Mouse (Mus musculus) embryonic facial prominence, embryonic 14.5 days (tissue): ENCODE data around the gene Olfr718-ps1. TPM values are rescaled to one million over a fixed set of nuclear protein-coding genes. Genes with fewer than 3 reads are reported as not detected.

Experiments used
- ATAC-seq: fragments of 200-750 bp; cut with Nextera tagmentation; 2 replicates; pipeline ENCODE4 v1.8.0; 2017; ENCODE audit warnings: low read depth, moderate number of reproducible peaks, moderate TSS enrichment
- DNase-seq: peaks from one replicate; pipeline ENCODE4 v3.0.0-alpha.2; 2015; ENCODE audit warnings: low spot score
- H3K27ac ChIP-seq: fragments of 300-500 bp; sonication (generic); replicated peaks from 2 replicates; pipeline ENCODE4 v1.5.1; 2014; ENCODE audit warnings: low read depth, mild to moderate bottlenecking, low read length, moderate library complexity
- H3K27me3 ChIP-seq: fragments of 300-500 bp; sonication (generic); replicated peaks from 2 replicates; pipeline ENCODE4 v1.6.1; 2014; ENCODE audit warnings: low read length; ENCODE audit not compliant: control insufficient read depth, insufficient read depth
- H3K36me3 ChIP-seq: fragments of 300-500 bp; sonication (generic); 2 replicates; pipeline ENCODE4 v1.6.1; 2014; ENCODE audit warnings: low read length, mixed read lengths; ENCODE audit not compliant: control insufficient read depth, insufficient read depth
- H3K4me1 ChIP-seq: fragments of 300-500 bp; sonication (generic); 2 replicates; pipeline ENCODE4 v1.6.1; 2014; ENCODE audit warnings: antibody characterized with exemption, low read length; ENCODE audit not compliant: control insufficient read depth, insufficient read depth
- H3K4me2 ChIP-seq: fragments of 300-500 bp; sonication (generic); 2 replicates; pipeline ENCODE4 v1.6.1; 2014; ENCODE audit warnings: low read depth, mild to moderate bottlenecking, low read length, moderate library complexity, mixed read lengths
- H3K4me3 ChIP-seq: fragments of 300-500 bp; sonication (generic); 2 replicates; pipeline ENCODE4 v1.5.1; 2014; ENCODE audit warnings: low read depth, mild to moderate bottlenecking, low read length
- H3K9ac ChIP-seq: fragments of 300-500 bp; sonication (generic); 2 replicates; pipeline ENCODE4 v1.6.1; 2014; ENCODE audit warnings: low read depth, mild to moderate bottlenecking, low read length, moderate library complexity, mixed read lengths
- H3K9me3 ChIP-seq: fragments of 300-500 bp; sonication (generic); 2 replicates; pipeline ENCODE4 v1.6.1; 2016; ENCODE audit warnings: low read length; ENCODE audit not compliant: control insufficient read depth
- WGBS: fragments of 180-500 bp; shearing (Covaris S2); extraction: QIAGEN DNeasy Blood & Tissue Kit; methylation state at CpG from one replicate; pipeline ENCODE4 v1.1.7; 2014; 5-methylcytosine and 5-hydroxymethylcytosine counted together
- microRNA-seq: library from miRNA; unstranded; fragments of <30 nt; microRNA quantifications from one replicate; pipeline ENCODE4, GENCODE M21; 2016; ENCODE audit warnings: borderline number of aligned reads
- polyA plus RNA-seq: library from polyadenylated mRNA; unstranded; fragments of >200 nt; fragmentation: Nextera tagmentation; extraction: Ambion mirVana; gene quantifications from 2 replicates; pipeline ENCODE4 v1.2.1, GENCODE M21; 2014

The Olfr718-ps1 gene
- polyA plus RNA-seq, 1 experiment from 2014 or later: not detected

DNA sequence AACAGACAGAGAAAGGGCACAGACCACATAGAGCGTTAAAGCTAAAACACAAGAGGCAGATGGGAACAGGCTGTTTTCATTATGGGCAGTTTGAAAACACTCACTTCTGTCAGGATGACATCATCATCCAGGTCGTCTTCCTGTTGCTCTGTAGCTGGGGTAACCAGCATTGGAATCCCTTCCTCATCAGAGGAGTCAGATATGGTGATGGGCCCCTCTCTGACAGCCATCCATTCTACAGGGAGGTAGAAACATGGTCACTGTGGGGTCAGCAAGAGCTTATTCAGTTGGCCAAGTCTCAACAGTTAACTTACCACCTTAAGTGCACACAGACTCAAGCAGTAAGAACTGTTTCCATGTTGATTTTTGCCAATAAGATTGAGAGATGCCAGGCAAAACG is 54.5 kb downstream of the Olfr718-ps1 start:
- 60% methylated on average over 3 of the region's 3 CpGs for WGBS
- Histone ChIP-seq H3K9me3 (no peaks in the 10 kb centered on the region), H3K36me3 (peaks cover 62% of the 10 kb centered on the region), H3K27ac (no peak overlapping the region), H3K4me3 (no peak overlapping the region), H3K9ac (no peak overlapping the region), H3K27me3 (no peaks in the 10 kb centered on the region), H3K4me1 (no peaks in the 10 kb centered on the region), H3K4me2 (no peak overlapping the region)
- ATAC-seq: no peak
- peak; percentile 7 for DNase-seq

DNA sequence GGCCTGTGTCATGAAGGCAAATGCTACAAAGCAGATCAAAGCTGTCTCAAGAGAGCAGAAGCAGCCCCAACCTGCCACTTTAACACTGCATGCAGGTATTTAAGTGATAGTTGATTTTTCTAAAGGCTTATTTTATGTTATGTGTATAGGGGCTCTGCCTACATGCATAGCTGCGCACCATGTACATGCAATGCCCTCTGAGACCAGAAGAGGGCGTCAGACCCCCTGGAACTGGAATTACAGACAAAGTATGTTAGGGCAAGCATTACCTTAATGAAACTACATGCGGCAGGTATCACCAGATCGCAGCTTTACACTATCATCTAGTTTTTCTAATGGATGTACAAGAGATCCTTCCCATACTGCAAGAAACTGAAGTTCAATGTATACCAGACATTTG is 62.5 kb downstream of the Olfr718-ps1 start:
- H3K4me3 ChIP-seq: no peak overlapping the region
- DNase-seq: peak; percentile 5
- peaks cover 91% of the 10 kb centered on the region for H3K36me3 ChIP-seq
- H3K9ac ChIP-seq: no peak overlapping the region
- no peak overlapping the region for H3K27ac ChIP-seq
- WGBS: 69% methylated on average over 4 of the region's 4 CpGs
- no peaks in the 10 kb centered on the region for H3K4me1 ChIP-seq
- H3K9me3 ChIP-seq: no peaks in the 10 kb centered on the region
- no peak for ATAC-seq
- H3K27me3 ChIP-seq: no peaks in the 10 kb centered on the region
- no peak overlapping the region for H3K4me2 ChIP-seq

Small RNA genes within 50 kb of the gene (microRNA-seq; reads per million reads assigned to microRNA genes)
- not detected for gene Gm44405

Other genes with a start within 250 kb of the Olfr718-ps1 start
- 12,527 and 12,883 TPM in 2 replicates for gene Actb, start 240.8 kb downstream of the Olfr718-ps1 start, polyA plus RNA-seq
- gene Fscn1, start 187.2 kb downstream of the Olfr718-ps1 start, polyA plus RNA-seq: 338 and 413 TPM in 2 replicates
- 33.1 and 34.0 TPM in 2 replicates for gene Rnf216, start 34.6 kb downstream of the Olfr718-ps1 start, polyA plus RNA-seq
- gene Rbak, start 33.2 kb upstream of the Olfr718-ps1 start, polyA plus RNA-seq: 7.6 and 8.2 TPM in 2 replicates
- not detected in 2 replicates for gene Spdye4b, start 33.4 kb upstream of the Olfr718-ps1 start, polyA plus RNA-seq
- not detected in 2 replicates for gene Spdye4a, start 79.3 kb upstream of the Olfr718-ps1 start, polyA plus RNA-seq
- gene Zfp12, start 87.6 kb upstream of the Olfr718-ps1 start, polyA plus RNA-seq: 16.1 and 16.6 TPM in 2 replicates
- 1.4 and 2.1 TPM in 2 replicates for gene Zfp316, start 122.4 kb upstream of the Olfr718-ps1 start, polyA plus RNA-seq
- gene Zfp853, start 146.0 kb upstream of the Olfr718-ps1 start, polyA plus RNA-seq: 0.17 and 0.46 TPM in 2 replicates
- gene E130309D02Rik, start 167.8 kb upstream of the Olfr718-ps1 start, polyA plus RNA-seq: 22.6 and 26.1 TPM in 2 replicates
- 68.3 and 74.7 TPM in 2 replicates for gene Zdhhc4, start 181.7 kb upstream of the Olfr718-ps1 start, polyA plus RNA-seq
- 0.51 and 0.87 TPM in 2 replicates for gene Grid2ip, start 209.8 kb upstream of the Olfr718-ps1 start, polyA plus RNA-seq